Mouse (Mus musculus): ENCODE results near the gene Hoxc5. TPM values are rescaled to one million over a fixed set of nuclear protein-coding genes. Genes with fewer than 3 reads are reported as not detected.

Hoxc5 gene
- total RNA-seq, 4 experiments from 2014 or later = 6.4 to 16.0 (median 11.4) TPM

DNA sequence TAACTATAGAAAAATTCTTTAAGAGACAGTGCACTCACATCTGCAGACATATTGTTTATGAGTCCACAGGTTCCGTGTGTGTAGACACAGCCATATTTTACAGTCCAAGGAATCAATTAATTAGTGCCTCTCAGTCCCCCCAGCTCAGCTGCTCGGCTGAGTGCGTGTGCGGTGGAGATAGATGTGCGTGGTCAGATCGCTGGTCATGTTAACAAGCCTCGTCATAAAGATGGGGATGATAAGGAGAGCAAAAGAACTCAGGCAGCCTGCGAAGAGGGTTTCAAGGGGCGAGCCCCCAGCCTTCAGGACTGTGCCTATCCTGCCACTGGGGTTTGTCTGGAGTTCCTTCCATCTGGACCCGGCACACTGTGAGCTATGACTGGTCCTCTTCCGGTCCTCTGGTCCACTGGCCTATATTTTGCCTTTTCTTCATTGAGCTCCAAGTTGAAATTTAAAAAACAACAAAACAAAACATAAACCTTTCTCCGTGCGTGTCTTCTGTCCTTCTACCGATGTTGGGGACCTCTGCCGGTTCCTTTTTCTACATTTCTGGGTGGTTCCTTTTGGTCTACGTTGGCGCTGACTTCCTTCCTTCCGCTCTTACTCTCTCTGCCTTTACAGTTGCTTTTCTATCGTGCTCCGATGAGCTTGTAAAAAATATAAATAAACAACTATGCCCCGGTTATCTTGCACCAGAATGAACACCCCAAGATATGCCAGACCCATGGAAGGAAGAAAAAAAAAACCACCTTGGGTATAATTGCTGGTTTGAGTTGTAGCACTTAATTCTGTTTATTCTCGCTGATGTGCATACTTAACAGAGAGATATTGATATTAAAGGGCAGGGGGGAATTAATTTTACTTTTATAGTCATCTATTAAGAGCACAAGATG lies 21.8 kb upstream of the Hoxc5 start:
- no peak for DNase-seq

DNA sequence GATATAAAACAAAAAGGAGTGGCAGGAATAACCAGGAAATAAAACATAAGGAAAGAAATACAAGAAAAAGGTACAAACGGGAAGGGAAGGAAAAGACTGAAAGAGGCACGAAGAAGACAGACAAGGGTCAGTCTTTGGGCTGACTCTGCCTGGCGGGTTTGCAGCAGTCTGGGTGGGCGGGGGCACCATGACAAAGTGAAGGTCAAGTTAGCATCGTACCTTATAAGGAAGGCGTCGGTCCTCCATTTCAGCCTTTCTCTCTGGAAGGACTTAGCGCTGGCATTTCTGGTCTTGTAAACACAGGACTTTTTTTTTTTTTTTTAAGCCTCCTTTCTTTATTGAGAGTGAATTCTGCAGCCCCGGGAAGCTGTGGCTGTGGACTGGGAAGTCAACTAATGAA lies 20.0 kb upstream of the Hoxc5 start:
- DNase-seq = no peak

DNA sequence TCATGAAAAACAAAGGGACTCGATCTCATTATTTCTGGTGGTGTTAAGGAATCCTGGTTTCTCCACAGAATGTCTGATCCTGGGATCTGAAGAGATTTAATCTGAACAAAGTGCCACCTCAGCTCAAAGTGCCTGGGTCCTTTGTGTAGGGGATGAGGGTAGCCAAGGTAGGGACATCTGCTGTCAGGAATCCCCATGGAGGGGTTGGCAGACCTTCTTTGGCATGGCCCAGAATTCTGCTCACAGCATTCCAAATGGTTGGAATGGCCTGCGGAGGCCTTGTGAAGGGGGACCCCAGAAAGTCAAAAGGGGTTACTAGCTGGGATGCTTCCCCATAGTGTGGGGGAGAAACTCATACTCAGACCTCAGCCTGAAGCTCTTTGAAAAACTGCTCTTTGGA lies 18.4 kb upstream of the Hoxc5 start:
- no peak for DNase-seq

DNA sequence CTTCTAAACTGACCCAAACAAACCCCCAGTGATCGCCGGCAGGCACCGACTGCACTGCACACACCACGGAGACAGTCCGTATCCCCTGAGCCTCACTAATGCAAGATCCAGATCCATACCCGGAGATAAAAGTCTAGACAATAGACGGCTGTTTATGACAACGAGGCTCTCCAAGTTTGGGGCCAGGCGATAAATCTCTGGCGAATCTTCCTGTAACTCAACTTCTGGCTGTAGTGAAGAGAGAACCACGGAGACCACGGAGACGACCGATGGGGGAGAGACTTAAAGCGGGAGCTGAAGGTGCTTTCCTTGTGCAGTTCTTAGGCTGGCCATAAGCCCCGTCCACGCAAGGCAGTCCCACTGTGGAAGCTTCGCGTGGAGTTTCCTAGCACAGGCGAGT lies 17.5 kb upstream of the Hoxc5 start:
- no peak for DNase-seq

DNA sequence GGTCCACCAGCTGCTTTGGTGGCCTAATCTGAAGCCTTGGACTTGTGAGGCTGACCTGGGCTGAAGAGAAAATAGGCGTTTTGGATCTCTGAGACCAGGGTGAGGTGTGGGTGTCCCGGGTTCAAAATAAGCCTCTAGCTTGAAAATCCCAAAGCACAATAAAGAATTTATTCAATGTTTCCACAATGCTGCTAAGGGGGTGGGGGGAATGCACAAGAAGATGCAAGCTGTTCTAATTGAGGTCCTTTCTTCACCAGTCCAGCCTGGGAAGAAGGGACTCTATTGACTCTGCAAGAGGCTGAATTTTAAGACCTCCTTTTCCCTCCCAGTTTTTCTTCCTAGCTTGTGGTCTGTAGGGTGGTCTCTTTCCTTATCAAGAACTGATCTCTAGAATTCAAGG lies 16.4 kb upstream of the Hoxc5 start:
- no peak for DNase-seq

DNA sequence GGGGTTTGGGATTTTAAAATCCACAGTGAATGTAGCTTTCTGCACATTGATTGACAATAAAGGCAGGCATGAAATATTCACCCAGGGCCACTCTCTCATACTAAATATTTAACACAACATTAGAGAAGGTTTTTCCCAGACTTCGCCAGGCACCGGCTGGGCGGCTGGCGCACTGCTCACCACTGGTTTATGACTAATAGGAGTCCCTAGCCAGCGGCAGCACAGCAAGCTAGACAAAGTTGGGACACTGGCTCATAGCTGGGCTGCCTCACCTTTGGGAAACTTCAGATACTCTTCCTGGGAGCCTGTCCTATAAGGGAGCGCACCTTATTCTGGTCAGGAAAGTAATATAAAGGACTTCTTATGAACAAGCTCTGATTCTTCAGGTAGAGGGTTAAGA lies 13.7 kb upstream of the Hoxc5 start:
- DNase-seq = no peak

DNA sequence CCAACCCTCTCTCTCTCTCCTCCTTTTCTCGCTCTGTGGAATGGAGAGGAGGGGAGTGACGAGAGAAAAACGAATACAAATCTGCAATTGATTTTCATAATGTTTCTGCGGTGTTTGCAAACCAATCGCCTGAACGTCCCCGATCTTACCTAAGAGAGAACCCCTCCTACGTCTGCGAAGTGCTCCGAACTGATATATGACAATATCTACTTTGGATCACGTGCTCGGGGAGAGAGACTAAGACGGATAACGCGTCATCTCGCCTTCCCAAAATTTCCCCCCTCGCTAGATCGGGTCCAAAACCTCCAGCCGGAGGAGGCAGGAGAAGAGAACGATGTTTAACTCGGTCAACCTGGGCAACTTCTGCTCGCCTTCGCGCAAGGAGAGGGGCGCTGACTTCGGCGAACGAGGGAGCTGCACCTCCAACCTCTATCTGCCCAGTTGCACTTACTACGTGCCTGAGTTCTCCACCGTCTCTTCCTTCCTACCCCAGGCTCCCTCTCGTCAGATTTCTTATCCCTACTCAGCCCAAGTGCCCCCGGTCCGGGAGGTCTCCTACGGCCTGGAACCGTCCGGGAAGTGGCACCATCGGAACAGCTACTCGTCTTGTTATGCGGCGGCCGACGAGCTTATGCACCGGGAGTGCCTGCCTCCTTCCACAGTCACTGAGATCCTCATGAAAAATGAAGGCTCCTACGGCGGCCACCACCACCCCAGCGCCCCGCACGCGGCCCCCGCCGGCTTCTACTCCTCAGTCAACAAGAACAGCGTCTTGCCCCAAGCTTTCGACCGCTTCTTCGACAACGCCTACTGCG lies 12.8 kb upstream of the Hoxc5 start, which contains the start of gene Hoxc11:
TSS of gene Hoxc11 (plus strand) at position 236 of the 815 bp plus-strand sequence.
- no peak for DNase-seq

DNA sequence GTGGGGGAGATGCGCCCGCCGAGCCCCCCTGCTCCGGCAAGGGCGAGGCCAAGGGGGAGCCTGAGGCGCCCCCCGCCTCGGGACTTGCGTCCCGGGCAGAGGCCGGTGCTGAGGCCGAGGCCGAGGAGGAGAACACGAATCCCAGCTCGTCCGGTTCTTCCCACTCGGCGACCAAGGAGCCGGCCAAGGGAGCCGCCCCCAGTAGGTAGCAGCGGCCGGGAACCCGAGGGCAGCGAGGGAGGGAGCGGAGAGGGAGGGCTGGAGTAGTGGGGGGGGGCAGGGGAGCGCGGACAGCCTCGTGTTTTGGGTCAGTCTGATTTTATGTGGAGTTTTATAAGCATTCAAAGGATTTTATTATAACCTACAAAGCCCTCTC lies 12.2 kb upstream of the Hoxc5 start:
- no peak for DNase-seq

DNA sequence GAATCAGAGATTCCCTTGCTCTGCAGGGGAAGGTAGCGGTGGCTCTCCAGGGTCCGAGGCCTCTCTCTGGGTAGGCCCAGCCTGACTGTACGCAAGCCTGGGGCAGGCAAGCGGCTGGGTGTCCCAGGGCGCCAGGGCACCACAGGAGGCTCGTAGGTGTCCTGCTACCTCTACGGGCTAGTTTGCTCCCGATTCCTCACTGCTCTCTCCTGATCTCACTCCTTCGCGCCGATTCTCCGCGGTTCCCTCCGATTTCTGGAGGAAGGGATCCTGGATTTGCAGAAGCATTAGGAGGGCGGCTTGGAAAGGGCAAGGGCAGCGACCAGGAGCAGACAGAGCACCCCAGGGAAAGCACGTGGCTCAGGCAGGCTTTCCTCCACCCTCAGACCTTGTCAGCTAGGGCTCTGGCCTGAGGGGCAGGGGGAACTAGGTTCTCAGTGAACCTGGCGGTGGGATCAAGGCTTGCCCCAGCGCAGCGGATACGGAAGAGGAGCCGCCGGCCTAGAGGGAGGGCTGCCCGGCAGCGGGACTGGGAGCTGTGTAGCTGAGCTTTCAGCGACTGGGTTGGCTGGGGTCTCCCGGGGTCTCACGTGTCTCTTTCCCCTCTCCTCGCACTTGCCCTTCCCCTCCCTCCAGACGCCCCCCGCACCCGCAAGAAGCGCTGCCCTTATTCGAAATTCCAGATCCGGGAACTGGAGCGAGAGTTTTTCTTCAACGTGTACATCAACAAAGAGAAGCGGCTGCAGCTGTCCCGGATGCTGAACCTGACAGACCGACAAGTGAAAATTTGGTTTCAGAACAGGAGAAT lies 11.2 kb upstream of the Hoxc5 start:
- DNase-seq = no peak

DNA sequence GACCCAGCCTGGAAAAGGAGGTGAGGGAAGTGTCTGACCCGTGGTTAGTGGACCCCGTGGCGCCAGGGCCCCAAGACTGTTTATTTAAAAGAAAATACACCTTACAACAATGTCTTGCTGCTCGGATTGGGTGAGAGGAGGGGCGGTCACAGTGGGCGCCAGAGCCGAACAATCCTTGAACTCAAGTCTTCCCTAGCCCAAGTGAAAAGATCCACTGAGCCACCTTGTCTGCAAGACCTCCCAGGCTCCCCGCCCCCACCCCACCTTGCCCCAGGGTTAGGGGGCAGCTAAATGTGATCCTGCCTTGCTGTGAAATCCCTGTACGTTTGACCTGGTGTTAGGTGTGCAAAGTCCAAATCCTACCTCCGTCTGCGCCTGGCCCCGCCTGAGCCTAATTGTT lies 10.3 kb upstream of the Hoxc5 start:
- DNase-seq = no peak

DNA sequence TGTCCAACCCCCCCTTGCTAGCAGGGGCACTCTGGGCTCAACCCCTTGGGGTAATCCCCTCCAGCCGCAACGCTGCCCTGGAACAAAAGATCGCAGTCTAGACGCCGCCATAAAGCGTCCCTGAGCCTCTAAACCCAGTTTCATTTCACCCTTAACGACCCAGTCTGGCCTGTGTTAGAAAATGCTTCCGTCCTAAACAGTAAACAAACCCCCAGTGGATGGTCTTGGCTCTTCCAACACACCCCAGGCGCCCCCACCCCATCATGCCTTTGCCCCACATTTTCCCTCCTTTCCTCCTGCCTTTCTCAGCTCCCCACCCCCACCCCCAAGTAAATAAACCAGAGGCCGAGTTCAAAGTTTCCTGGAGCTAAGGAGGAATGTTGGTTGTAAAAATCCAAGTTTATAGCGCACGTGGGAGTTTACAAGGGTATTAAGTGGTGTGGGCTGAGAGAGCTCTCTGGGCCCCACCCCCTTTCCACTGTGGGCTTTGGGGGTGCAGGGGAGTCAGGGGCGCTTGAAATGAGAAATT lies 7.5 kb upstream of the Hoxc5 start:
- DNase-seq = no peak

DNA sequence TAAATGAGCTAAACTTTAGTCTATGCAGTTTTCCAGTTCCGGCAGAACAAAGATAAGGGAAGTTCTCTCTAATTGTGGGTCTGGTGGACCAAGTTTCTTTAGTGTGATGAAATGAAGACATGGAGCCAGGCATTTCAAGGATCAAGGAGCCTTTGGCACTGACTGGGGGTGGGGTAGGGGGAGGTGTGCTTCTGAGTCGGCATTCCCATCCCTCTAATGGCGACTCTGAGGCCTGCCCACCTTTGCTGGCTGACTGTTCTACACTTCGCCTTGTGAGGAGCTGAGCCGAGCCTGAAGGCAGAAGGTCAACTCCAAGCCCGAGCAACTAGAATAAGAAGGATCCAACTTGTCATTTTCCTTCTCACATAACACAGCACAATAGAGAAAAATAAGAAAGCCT lies 5.5 kb upstream of the Hoxc5 start:
- DNase-seq = no peak

DNA sequence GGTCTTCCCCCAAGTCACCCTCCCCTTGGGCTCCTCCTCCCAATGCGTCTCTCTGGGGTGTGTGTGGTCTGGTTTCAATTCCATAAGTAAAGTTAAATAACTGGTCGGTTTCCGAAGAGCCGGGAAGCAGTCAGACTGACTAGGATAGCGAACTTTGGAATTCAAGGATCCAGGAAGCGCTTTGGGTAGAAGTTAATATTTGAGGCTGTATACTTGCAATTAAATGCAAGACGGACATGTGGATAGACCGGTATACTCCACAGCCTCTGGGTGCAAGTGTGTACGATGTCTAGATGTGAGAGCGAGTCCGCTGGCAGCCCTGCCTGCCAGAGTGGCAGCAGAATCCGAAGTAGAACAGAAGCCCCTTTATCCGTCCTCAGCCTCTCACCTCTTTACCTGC lies 4.8 kb upstream of the Hoxc5 start:
- DNase-seq = no peak

DNA sequence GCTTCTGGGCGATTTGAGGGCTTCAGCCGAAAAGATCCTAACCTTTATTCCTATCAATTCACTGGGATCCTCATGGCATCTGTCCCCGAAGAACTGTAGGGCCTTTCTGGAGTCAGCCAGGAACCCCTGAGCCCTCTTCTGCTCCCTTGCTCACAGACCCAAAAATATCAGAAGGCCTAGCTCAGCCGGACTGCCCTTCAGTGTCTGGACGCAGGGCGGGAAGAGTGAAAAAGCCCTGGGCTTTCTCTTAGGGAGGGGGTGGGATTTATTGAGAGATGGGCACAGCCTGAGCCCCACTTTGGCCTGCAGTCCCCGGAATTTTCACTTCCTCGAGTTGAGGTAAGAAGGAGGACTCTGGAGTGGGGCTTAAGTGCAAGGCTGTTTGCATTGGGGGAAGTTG lies 4.0 kb upstream of the Hoxc5 start:
- DNase-seq = no peak

DNA sequence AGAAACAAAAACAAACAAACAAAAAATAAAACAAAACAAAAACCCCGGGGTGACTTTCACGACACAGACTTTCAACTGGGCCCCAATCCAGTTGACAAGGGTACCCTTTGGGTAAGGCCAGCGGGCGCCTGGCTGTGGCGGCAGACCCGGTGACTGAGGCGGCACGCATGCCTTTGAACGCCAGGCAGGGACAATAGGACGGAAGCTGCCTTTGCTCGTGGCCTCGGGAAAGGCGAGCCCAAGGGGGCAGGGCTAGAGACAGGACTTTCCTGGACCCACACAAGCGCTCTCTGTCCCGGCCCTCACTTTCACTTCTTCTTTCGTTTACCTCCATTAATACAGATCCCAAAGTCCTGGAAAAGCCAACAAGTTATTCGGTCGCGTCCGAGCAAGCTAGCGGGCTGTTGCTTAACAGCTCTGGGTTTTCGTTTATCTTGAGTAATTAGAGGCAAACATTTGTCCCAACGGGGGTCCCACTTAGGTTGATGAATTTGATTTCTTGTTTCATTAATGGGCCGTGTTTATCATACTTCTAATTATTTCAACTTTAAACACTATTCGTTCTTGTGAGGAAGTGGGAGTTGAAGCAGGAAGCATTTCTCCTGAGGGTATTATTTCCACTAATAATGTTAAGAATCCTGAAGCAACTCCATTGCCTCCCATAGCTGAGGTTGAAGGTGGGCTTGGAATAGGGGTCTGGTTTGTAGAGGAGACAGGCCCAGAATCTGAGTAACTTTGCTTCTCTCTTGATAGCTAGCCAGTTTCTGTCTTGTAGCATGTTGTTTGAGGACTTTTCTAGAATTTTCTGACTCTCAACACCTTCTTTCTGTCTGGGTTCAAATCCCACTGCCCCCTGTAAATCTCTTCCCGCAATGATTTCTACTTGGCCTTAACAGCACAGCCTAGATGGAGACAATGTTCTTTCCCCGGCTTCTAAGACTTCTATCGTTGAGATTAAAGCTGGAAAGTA lies 3.3 kb upstream of the Hoxc5 start:
- DNase-seq = no peak

DNA sequence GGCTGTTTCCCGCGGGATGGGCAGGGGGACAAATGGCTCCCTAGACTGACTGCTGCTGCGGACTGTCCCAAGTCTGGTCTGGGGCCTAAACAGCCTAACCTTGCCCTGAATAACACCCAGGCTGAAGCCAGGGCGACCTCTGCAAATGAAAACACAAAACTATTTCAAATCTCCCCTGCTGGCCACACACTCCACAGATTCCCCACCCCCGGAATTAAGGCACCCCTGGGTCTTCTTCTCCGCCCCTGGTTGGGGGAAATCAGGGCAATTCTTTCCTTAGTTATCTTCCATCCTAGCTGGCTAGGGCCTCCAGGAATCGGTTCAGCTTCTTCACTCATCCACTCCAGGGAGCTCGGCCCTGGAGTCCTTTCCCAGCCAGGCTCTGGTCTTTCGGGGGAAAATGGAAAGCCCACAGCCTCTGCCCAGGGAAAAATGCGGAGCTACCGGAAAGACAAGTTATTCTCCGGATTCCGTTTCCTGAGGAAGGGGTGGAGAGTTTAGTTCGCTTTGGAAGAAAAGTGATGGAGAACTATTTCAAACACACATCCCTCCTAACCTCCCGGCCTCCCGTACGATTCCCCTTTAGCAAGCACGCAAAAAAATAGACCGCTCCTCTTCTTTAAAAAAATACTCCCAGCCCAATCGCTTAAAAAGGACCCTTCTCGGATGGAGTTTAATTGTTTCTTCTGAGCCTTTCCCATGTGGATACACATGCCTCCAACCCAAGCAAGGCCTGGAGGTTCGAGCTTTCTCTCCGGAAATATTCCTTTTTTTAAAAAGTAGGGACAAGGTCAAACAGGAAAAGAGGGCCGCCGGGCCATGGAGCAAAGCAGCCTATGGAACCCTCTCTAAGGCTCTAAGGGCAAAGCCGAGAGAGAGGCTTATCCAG lies 2.0 kb upstream of the Hoxc5 start:
- no peak for DNase-seq

DNA sequence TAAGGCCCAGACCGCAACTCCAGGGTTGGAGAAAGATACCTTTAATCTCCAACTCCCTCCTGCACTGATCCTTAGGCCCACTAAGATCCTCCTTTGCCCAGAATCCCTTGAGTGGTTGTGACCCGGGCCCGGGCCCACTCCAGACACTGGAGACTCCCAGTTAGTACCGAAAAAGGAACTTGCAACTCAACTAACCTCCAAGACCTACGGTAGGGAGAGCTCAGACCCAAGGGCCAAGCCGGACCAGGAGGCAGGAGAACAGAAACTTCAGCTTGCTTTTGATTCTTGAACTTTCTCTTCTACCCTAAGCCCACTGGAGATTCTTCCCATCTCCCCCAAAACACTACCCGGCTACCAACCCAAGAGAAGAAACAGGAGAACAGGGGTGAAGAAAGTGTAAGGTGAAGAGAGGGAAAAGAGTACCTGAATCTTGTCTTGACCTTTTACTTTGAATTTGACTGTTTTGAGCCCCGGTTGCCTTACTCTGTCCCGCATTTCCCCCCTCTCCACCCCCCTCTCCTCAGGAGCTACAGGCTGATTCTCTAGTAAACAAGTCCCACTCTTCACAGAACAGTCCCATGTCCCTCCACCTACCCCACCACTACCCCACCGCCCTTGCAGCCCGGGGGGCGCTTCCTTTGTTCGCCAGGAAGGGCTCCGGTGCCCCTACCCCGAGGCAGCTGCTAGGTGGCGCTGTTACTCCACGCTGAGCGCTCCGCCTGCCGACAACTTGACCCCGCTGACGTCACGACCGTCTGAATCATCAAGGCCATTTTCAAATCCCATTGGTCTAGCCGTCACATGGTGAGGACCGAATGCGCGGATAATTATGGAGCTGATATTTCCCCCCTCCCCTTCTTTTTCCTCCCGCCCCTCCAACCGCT lies 1.1 kb upstream of the Hoxc5 start:
- DNase-seq = peak; percentile 73

DNA sequence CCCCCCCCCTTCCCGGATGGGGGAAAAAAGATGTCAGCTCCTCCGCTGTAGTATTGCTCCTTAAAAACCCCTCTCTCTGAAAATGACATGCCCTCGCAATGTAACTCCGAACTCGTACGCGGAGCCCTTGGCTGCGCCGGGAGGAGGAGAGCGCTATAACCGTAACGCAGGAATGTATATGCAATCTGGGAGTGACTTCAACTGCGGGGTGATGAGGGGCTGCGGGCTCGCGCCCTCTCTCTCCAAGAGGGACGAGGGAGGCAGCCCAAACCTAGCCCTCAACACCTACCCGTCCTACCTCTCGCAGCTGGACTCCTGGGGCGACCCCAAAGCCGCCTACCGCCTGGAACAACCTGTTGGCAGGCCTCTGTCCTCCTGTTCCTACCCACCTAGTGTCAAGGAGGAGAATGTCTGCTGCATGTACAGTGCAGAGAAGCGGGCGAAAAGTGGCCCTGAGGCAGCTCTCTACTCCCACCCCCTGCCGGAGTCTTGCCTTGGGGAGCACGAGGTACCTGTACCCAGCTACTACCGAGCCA lies 399 bp upstream of the Hoxc5 start, which contains the start of gene Hoxc10:
TSS of gene Hoxc10 (plus strand) at position 21 of the 536 bp plus-strand sequence.
- DNase-seq = no peak

Measured in adrenal gland, adult 8-10 months (tissue).